Mouse (Mus musculus) macrophage (primary cell): ENCODE data around the gene Grm7. TPM values are rescaled to one million over a fixed set of nuclear protein-coding genes. Genes with fewer than 3 reads are reported as not detected.

Experiments
- H3K27ac ChIP-seq: fragments of 350-480 bp; formaldehyde crosslinking; 2 replicates; pipeline ENCODE4 v1.9.0; 2021
- H3K36me3 ChIP-seq: fragments of 350-480 bp; formaldehyde crosslinking; 2 replicates; pipeline ENCODE4 v1.9.0; 2021; ENCODE audit errors: inconsistent target
- H3K4me3 ChIP-seq: fragments of 350-480 bp; formaldehyde crosslinking; 2 replicates; pipeline ENCODE4 v1.9.0; 2021; ENCODE audit errors: inconsistent target
- H3K79me2 ChIP-seq: fragments of 350-480 bp; formaldehyde crosslinking; 2 replicates; pipeline ENCODE4 v1.9.0; 2021; ENCODE audit errors: inconsistent target
- WGBS: methylation state at CpG from one replicate; pipeline ENCODE4 v1.1.7; 2026; ENCODE audit warnings: inconsistent platforms; ENCODE audit not compliant: missing documents; 5-methylcytosine and 5-hydroxymethylcytosine counted together
- polyA plus RNA-seq: library from polyadenylated mRNA; stranded (reverse); fragments of 250-400 nt; gene quantifications from 3 replicates; pipeline ENCODE4 v1.2.4, GENCODE M21; 2018; ENCODE audit warnings: inconsistent platforms

Grm7 gene
- polyA plus RNA-seq, 1 experiment from 2014 or later = not detected

GRCm38 (mm10) chr6:111510768-111511459 is 865.5 kb downstream of the Grm7 start:
- WGBS = 93% methylated on average over 1 of the region's 1 CpGs
- Histone ChIP-seq H3K4me3 (no peak overlapping the region), H3K79me2 (no peaks in the 10 kb centered on the region), H3K36me3 (no peaks in the 10 kb centered on the region), H3K27ac (no peak overlapping the region)

- Histone ChIP-seq H3K36me3 (no peaks in the 10 kb centered on the region), H3K4me3 (no peak overlapping the region), H3K79me2 (no peaks in the 10 kb centered on the region), H3K27ac (no peak overlapping the region)
- 56% methylated on average over 2 of the region's 2 CpGs for WGBS
Observed at GRCm38 (mm10) chr6:111512359-111512758, 867.0 kb downstream of the Grm7 start.

- Histone ChIP-seq H3K27ac (no peak overlapping the region), H3K4me3 (no peak overlapping the region), H3K79me2 (no peaks in the 10 kb centered on the region), H3K36me3 (no peaks in the 10 kb centered on the region)
- 90% methylated on average over 1 of the region's 1 CpGs for WGBS
Observed at GRCm38 (mm10) chr6:111521229-111521628, 875.8 kb downstream of the Grm7 start.

DNA sequence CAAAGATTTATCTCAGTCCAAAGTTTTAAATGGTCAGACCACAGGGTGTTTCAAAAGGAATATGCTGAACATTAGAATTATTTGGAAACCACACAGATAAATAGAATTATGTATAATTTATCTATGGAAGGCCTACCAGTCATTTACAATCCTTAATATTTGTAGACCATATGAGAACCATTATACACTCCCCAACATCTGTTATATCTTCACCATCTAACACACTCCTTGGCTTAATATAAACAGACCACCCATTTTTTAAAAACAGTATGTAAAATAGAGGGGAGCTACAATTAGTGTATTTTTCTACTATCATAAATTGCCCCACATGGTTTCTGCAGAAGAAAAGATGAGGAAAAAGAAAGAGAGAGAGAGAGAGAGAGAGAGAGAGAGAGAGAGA is 876.7 kb downstream of the Grm7 start:
- no peaks in the 10 kb centered on the region for H3K79me2 ChIP-seq
- no peak overlapping the region for H3K27ac ChIP-seq
- no peak overlapping the region for H3K4me3 ChIP-seq
- no peaks in the 10 kb centered on the region for H3K36me3 ChIP-seq

- Histone ChIP-seq H3K79me2 (no peaks in the 10 kb centered on the region), H3K4me3 (no peak overlapping the region), H3K36me3 (no peaks in the 10 kb centered on the region), H3K27ac (no peak overlapping the region)
- WGBS = 82% methylated on average over 2 of the region's 2 CpGs
Observed at GRCm38 (mm10) chr6:111529985-111530384, 884.6 kb downstream of the Grm7 start.

GRCm38 (mm10) chr6:111558588-111558987 is 913.2 kb downstream of the Grm7 start:
- Histone ChIP-seq H3K4me3 (no peak overlapping the region), H3K36me3 (no peaks in the 10 kb centered on the region), H3K79me2 (no peaks in the 10 kb centered on the region), H3K27ac (no peak overlapping the region)
- 57% methylated on average over 1 of the region's 1 CpGs for WGBS

DNA sequence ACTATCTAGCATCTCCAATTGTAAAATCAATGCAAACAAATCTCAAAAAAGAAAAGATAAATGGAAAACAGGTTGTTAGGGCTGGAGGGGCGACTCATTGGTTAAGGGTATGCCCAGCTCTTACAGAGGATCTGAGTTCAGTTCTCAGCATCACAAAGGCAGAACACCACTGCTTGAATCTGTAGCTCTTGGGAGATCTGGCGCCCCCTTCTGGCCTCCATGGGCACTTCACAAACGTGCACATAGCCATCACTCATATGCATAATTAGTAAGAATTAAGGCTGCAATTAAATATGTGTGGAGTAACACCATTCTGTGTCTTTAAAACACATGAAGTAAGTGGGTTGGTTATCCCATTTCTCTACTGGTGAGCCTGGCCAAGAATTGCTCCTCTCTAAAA is 914.1 kb downstream of the Grm7 start:
- no peaks in the 10 kb centered on the region for H3K79me2 ChIP-seq
- 71% methylated on average over 3 of the region's 3 CpGs for WGBS

DNA sequence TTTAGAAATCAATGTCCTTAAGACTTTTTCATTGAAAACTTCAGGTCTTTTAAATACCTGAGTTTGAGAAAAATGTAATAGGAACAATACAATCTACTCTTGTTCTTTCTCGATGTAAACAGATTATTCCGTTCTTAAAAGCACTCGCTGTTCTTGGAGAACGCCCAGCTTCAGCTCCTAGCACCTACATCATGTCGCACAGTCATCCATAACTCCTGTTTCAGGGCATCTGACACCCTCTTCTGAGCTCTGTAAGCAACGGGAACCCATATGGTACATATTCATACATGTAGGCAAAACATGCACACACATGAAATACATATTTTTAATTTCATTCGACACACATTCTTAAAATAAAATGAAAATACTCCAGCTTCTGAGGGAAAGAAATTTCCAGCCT is 916.0 kb downstream of the Grm7 start:
- Histone ChIP-seq H3K36me3 (no peaks in the 10 kb centered on the region), H3K79me2 (no peaks in the 10 kb centered on the region), H3K27ac (no peak overlapping the region), H3K4me3 (no peak overlapping the region)
- 93% methylated on average over 7 of the region's 7 CpGs for WGBS

More for the DNA sequence above, 914.1 kb downstream of the Grm7 start:
- Histone ChIP-seq H3K4me3 (no peak overlapping the region), H3K27ac (no peak overlapping the region), H3K36me3 (no peaks in the 10 kb centered on the region)

DNA sequence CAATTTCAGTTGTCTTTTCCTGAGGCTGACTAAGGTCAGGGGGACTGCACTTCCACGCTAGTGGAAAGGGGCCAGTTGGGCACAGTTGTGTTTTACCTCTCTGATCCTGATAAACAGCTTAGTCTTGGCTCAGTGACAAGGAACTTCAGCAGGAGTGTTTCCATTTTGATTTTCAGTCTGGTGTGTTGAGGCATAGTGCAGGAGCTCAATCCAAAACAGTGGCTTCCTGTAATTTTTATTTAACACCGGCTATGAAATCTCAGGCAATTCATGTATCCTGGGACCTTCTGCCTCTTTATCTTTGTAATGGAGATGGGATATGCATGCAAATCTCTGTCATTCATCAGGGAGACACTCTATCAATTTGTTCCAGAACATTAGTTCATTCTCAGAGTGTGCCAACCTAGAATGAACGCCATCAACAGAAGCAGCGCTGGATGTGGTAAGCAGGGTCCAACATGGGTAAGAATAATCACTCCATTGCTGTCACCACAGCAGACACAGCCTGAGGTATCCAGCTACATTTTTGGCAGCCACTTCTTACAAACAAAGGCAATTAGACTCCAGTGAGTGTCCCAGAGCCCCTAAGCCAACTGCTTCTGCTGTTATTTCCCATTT is 926.2 kb downstream of the Grm7 start:
- WGBS = 90% methylated on average over 4 of the region's 4 CpGs

GRCm38 (mm10) chr6:111584851-111585250 is 939.5 kb downstream of the Grm7 start:
- Histone ChIP-seq H3K27ac (no peak overlapping the region), H3K36me3 (no peaks in the 10 kb centered on the region), H3K4me3 (no peak overlapping the region), H3K79me2 (no peaks in the 10 kb centered on the region)
- WGBS = 53% methylated on average over 2 of the region's 2 CpGs

More for the DNA sequence above, 926.2 kb downstream of the Grm7 start:
- H3K79me2 ChIP-seq = no peaks in the 10 kb centered on the region
- H3K27ac ChIP-seq = no peak overlapping the region
- H3K4me3 ChIP-seq = no peak overlapping the region
- no peaks in the 10 kb centered on the region for H3K36me3 ChIP-seq

DNA sequence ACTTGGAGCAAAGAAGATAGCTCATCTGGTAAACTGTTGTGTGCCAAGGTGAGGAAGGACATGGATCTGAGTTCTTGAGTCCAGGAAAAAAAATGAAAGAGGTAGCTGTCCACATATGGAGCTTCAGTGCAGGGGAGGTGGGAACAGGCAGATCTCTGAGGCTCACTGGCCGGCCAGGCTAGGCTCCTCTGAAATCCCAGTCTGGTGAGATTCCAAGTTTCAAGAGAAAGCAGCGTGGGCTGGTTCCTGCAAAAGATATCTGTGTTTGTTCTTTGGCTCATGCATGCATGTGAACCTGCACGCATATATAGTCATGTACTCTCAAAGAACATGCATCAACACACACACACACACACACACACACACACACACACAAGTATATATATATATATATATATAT is 942.2 kb downstream of the Grm7 start:
- no peaks in the 10 kb centered on the region for H3K79me2 ChIP-seq
- no peaks in the 10 kb centered on the region for H3K36me3 ChIP-seq
- no peak overlapping the region for H3K27ac ChIP-seq
- no peak overlapping the region for H3K4me3 ChIP-seq
- 85% methylated on average over 2 of the region's 3 CpGs for WGBS

GRCm38 (mm10) chr6:111601892-111602654 is 956.7 kb downstream of the Grm7 start:
- no peaks in the 10 kb centered on the region for H3K79me2 ChIP-seq
- H3K27ac ChIP-seq = no peak overlapping the region
- H3K4me3 ChIP-seq = no peak overlapping the region
- no peaks in the 10 kb centered on the region for H3K36me3 ChIP-seq
- 92% methylated on average over 4 of the region's 4 CpGs for WGBS

GRCm38 (mm10) chr6:111610396-111610795 is 965.0 kb downstream of the Grm7 start:
- Histone ChIP-seq H3K79me2 (no peaks in the 10 kb centered on the region), H3K36me3 (no peaks in the 10 kb centered on the region), H3K27ac (no peak overlapping the region), H3K4me3 (no peak overlapping the region)
- 82% methylated on average over 3 of the region's 3 CpGs for WGBS

DNA sequence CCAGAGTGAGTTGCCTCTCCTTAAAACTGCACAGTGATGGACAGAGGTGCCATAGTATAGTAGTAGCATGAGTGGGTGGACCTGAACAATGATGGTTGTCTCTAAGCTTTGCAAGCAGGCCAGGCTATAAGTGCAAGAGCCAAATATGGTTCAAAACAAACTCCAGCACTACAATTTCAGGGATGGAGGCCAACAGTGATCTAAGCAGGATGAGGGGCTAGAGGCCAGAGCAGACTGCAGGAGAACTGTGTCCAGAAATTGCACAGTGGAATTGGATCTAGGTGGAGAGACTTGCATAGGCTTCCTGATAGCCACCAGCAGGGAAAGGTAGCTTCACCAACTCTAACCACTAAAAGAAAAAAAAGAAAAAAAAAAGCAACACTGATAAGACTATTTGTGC is 968.5 kb downstream of the Grm7 start:
- H3K79me2 ChIP-seq = no peaks in the 10 kb centered on the region
- no peak overlapping the region for H3K4me3 ChIP-seq
- no peaks in the 10 kb centered on the region for H3K36me3 ChIP-seq
- no peak overlapping the region for H3K27ac ChIP-seq
